Mouse (Mus musculus): Measurements from ENCODE around the gene Atr.

- TF ChIP-seq CTCF (IDR thresholded peaks at IDR 0.05; ENCODE audit: low read depth), result no peak
- TF ChIP-seq EP300 (IDR thresholded peaks at IDR 0.05; ENCODE audit: low read depth), result no peak
These were observed 11.7 kb upstream of the Atr start for GRCm38 (mm10) chr9:95845711-95846110.

All from liver, embryonic 14.5 days (tissue).